Mouse (Mus musculus): ENCODE measurements around the gene Extl1. TPM values are rescaled to one million over a fixed set of nuclear protein-coding genes. Genes with fewer than 3 reads are reported as not detected.

The Extl1 gene
- polyA plus RNA-seq, 1 experiment from 2014 or later: 3.3 TPM

DNA sequence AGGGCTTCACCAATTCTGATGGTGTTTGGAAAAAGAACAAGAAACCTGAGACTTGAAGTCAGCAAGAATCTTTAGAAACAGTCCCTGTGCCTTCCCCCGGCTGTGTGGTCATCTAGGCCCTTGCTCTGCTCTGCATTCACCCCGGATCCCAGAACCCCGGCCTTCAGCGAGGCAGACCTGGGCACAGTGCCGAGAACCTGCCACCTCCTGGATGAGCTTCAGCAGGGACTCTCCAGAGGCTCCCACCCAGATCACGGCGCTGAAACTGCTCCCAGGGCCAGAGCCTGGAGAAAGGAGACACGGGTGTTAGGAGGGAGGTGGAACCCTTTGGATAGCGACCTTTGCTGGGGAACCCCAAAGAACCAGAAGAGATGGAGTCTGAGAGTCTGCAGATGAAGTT, 21.5 kb downstream of the Extl1 start:
- Histone ChIP-seq H3K27me3 (replicated peaks) (peaks cover 31% of the 10 kb centered on the region), H3K36me3 (no peaks in the 10 kb centered on the region), H3K9ac (peak overlapping the region; percentile 50; the same call in 1 of the 2 replicates), H3K27ac (replicated peaks) (peak overlapping the region; percentile 9; the same call in 1 of the 2 replicates), H3K4me3 (no peak overlapping the region), H3K4me2 (peak overlapping the region; percentile 42), H3K9me3 (no peaks in the 10 kb centered on the region), H3K4me1 (peaks cover 29% of the 10 kb centered on the region)
- WGBS: 46% methylated on average over 9 of the region's 9 CpGs
- no peak for ATAC-seq (ENCODE audit: extremely low read depth, insufficient number of reproducible peaks, low FRiP score, low TSS enrichment)

DNA sequence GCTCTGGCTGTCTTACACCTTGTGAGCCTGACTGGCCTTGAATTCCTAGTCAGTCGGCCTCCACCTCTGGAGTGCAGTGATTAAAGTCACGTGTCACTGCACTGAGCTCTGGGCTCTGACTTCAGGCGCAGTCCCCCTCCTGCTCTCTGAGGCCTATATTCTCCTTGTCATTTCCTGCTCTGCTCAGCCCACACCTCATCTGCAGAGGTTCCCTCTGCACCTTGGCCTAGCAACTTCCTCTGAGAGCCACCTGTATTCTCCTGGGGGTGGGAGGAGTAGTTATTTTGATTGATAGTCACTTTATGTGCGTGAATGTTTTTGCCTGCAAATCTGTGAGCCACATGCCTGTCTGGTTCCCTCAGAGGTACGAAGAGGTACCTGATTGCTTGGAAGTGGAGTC, 22.4 kb downstream of the Extl1 start:
- Histone ChIP-seq H3K9ac (no peak overlapping the region), H3K4me1 (peaks cover 37% of the 10 kb centered on the region), H3K4me2 (no peak overlapping the region), H3K27me3 (replicated peaks) (peaks cover 28% of the 10 kb centered on the region), H3K4me3 (no peak overlapping the region), H3K9me3 (no peaks in the 10 kb centered on the region), H3K36me3 (no peaks in the 10 kb centered on the region), H3K27ac (replicated peaks) (peak overlapping the region; percentile 43; the same call in 1 of the 2 replicates)
- 36% methylated on average over 5 of the region's 5 CpGs for WGBS
- no peak for ATAC-seq (ENCODE audit: extremely low read depth, insufficient number of reproducible peaks, low FRiP score, low TSS enrichment)

DNA sequence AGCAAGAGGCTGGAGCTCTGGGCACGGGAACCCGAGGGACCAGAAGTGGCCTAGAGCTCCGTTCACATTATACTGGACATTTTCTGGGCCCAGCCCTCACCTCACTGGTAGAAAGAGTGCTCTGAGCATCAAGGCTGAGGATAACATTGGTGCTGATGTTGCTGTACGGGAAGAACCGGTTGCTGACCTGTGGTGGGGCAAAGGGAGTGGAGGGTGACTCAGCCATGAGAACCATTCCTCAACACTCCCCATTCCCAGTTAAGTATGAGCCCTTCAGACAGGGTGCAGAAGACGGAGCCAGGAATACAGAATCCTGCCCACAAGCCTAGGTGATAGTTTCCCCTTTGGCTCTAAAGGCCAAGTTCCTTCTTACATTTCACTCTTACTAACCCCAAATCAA, 24.0 kb downstream of the Extl1 start:
- H3K27me3 ChIP-seq (replicated peaks): peaks cover 18% of the 10 kb centered on the region

DNA sequence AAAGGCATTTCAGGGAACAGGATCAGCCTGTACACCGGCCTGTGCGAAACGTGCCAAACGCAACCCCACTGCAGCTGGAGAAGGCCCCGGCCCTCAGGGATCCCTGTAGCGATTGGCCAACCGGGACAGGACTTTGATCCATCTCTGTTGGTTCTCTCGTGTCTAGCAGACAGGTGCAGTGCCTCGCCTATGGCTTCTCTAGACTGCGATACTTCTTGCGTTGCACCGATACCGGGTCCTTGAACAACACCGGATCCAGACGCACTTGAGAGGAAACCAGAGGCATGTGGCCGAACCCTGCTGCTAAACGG, 26.2 kb downstream of the Extl1 start:
- ATAC-seq (ENCODE audit: extremely low read depth, insufficient number of reproducible peaks, low FRiP score, low TSS enrichment): no peak
- no peak overlapping the region; the same call in 1 of the 2 replicates for H3K9ac ChIP-seq
- peaks cover 63% of the 10 kb centered on the region for H3K4me1 ChIP-seq
- H3K36me3 ChIP-seq: no peaks in the 10 kb centered on the region
- H3K4me2 ChIP-seq: peak overlapping the region; percentile 51
- 45% methylated on average over 17 of the region's 17 CpGs for WGBS
- H3K4me3 ChIP-seq: no peak overlapping the region
- H3K27me3 ChIP-seq (replicated peaks): peaks cover 15% of the 10 kb centered on the region
- no peak overlapping the region for H3K27ac ChIP-seq (replicated peaks)
- H3K9me3 ChIP-seq: no peaks in the 10 kb centered on the region

More for the DNA sequence above, 24.0 kb downstream of the Extl1 start:
- Histone ChIP-seq H3K9ac (no peak overlapping the region), H3K4me2 (no peak overlapping the region), H3K4me1 (peaks cover 53% of the 10 kb centered on the region), H3K36me3 (no peaks in the 10 kb centered on the region), H3K9me3 (no peaks in the 10 kb centered on the region), H3K4me3 (no peak overlapping the region), H3K27ac (replicated peaks) (no peak overlapping the region)
- ATAC-seq (ENCODE audit: extremely low read depth, insufficient number of reproducible peaks, low FRiP score, low TSS enrichment): no peak
- WGBS: 76% methylated on average over 6 of the region's 6 CpGs

DNA sequence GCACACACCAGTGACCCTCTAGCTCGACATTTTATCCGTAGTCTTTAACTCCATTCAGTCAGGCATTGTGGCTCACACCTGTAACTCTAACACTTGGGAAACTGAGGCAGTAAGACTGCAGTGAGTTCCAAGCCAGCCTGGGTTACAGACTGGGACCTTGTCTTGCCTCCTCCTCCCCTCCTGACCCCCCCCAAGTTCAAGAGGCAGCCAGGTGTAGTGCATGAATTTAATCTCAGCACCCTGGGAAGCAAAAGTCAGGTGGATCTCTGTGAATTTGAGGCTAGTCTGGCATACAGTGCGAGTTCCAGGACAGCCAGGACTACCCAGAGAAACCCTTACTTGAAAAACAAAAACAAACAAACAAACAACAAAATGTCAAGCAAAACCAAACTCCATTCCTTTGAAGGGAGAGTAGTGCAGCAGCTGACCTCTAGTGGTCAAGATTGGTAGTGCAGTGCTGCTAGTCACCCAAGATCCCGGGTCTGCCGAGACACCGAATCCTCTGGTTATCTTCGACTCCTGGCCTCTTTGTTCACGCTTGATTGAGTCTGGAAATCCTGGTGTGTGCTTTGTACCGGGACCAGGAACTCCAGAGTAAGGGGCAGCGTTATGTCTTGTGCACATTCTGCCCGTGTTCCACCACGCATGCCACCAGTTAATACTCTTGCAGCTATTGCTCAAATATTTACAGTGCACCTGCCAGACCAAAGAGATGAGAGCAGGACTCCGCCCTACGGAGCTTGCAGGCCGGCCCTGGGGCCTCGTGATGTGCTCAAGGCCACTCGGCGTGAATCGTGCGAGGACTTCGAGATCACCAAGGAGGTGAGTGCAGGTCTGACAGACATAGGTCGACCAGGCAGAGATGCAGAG, 26.8 kb downstream of the Extl1 start:
- H3K4me1 ChIP-seq: peaks cover 64% of the 10 kb centered on the region
- peak overlapping the region; percentile 51 for H3K4me2 ChIP-seq
- peak overlapping the region; percentile 58; the same call in 1 of the 2 replicates for H3K9ac ChIP-seq
- H3K9me3 ChIP-seq: no peaks in the 10 kb centered on the region
- H3K27me3 ChIP-seq (replicated peaks): peaks cover 15% of the 10 kb centered on the region
- ATAC-seq (ENCODE audit: extremely low read depth, insufficient number of reproducible peaks, low FRiP score, low TSS enrichment): no peak
- H3K27ac ChIP-seq (replicated peaks): peak overlapping the region; percentile 79
- WGBS: 20% methylated on average over 22 of the region's 22 CpGs
- H3K36me3 ChIP-seq: no peaks in the 10 kb centered on the region
- 0 out of 2 replicates have a peak overlapping the region, but pooled peaks have one; percentile 17 for H3K4me3 ChIP-seq

DNA sequence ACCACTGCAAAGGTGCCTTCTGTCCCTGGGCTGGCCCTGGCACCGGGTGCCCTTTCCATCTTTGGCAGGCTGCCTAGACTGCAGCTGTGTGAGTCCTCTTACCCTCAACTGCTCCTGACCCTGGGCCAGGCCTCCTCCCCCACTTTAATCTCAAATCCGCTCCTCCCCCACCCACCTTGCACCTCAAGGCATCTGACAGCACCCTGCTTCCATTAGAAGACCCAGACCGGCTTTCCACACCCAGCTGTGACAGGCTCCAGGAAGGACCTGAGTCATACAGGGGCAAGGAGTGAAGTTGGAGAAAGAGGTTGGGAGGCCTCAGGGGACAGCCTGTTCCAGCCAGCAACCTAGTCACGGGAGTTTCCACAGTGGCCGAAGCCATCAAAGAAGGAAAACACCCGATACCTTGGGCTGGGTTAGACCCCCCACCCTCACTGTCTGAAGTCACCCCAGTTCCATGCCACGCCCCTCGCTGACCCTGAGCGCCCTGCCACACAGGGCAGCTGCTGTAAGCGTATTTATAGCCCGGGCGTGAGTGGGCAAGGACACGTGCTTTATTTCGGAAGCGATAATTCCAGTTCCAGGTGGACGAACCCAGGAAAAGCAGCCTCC, 27.7 kb downstream of the Extl1 start:
- 21% methylated on average over 16 of the region's 16 CpGs for WGBS
- peaks cover 65% of the 10 kb centered on the region for H3K4me1 ChIP-seq
- peak overlapping the region; percentile 79 for H3K27ac ChIP-seq (replicated peaks)
- peak overlapping the region; percentile 58; the same call in 1 of the 2 replicates for H3K9ac ChIP-seq
- H3K9me3 ChIP-seq: no peaks in the 10 kb centered on the region
- H3K36me3 ChIP-seq: no peaks in the 10 kb centered on the region
- H3K4me2 ChIP-seq: peak overlapping the region; percentile 39
- ATAC-seq (ENCODE audit: extremely low read depth, insufficient number of reproducible peaks, low FRiP score, low TSS enrichment): peak; percentile 40; the same call in 1 of the 2 replicates
- no peak overlapping the region for H3K4me3 ChIP-seq
- peaks cover 15% of the 10 kb centered on the region for H3K27me3 ChIP-seq (replicated peaks)

DNA sequence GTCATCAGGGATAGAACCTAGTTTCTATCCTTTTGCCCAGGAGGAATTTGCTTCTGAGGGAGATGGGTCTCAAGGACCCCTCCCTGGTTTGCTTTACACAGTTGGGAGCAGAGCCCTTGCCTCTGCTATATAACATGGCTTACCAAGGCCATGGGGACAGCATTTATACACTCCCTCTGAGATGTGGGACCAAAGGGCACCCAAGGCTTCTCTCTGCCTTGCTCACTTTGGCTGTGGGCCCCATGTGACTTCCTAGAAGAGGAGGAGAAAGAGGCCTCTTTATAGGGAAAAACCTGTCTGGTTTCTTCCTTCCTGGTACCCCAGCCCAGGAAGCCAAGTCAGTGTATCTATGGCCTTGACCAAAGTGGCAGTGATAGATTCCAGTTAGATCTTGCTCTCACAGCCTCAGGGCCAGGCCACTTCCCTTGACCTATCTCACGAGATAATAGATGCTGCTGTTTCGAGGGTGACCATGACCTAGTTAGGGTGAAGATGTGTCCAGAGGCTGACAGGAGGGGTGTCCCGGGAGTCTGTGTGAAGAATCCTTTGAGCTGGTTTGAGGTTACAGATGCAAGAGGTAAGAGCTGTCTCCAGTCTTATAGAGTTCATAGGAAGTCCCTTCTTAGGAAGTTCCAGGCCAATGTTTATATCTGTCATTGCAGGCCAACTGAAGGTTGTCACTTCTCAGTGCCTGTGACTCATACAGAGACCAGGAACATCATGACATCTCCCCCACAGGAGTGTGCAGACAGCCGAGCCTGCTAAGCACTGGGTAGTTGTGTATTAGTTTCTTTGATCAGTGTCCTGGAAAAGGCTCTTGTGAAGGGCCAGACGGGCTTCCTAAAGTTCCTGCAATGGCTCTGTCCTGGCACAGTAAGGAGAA, 29.9 kb downstream of the Extl1 start:
- 46% methylated on average over 5 of the region's 5 CpGs for WGBS
- H3K9ac ChIP-seq: no peak overlapping the region
- ATAC-seq (ENCODE audit: extremely low read depth, insufficient number of reproducible peaks, low FRiP score, low TSS enrichment): no peak
- H3K4me2 ChIP-seq: no peak overlapping the region
- no peaks in the 10 kb centered on the region for H3K36me3 ChIP-seq
- no peaks in the 10 kb centered on the region for H3K9me3 ChIP-seq
- peaks cover 63% of the 10 kb centered on the region for H3K4me1 ChIP-seq
- H3K4me3 ChIP-seq: no peak overlapping the region
- H3K27me3 ChIP-seq (replicated peaks): peaks cover 15% of the 10 kb centered on the region
- no peak overlapping the region for H3K27ac ChIP-seq (replicated peaks)

DNA sequence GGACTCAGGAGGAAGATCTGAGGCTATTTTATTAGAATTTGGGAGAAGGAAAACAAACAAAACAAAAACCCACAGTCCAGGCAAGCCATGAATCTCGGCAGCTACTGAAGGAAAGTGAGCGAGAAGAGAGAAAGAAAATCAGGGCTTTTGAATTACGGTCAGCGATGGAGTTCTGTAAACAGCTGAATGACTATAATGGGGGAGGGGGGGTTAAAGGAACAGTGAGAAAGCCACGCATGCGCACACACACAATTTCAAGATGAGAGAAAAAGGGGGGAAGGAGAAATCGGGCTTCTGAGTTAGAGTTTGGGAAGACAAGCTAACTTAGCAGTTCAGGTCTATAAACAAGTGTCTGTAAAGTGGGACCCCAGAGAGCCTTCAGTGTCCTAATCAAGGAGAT, 30.7 kb downstream of the Extl1 start:
- H3K4me1 ChIP-seq: peaks cover 71% of the 10 kb centered on the region
- 77% methylated on average over 7 of the region's 7 CpGs for WGBS

DNA sequence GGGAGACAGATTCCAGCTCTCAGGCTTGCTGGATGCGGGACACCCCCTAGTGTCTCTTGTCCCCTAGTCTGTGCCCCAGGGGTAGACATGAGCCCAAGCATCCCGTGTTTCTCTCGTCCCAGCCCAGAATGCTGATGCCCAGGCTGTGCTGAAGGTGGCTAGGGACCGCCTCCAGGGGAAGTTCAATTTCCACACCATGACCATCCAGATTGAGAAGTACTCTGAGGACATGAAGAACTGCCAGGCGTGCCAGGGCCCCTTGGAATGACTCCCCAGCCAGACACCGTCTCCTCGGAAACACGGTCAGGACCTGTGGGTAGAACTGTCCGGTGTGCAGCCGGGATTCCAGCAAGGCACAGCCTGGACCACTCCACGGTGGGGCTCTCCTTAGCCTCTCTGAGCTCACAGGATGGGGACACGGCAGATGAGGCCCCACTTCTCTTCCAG, 31.4 kb downstream of the Extl1 start:
- H3K27ac ChIP-seq (replicated peaks): no peak overlapping the region
- peaks cover 67% of the 10 kb centered on the region for H3K4me1 ChIP-seq
- WGBS: 66% methylated on average over 12 of the region's 12 CpGs
- H3K9ac ChIP-seq: peak overlapping the region; percentile 52; the same call in 1 of the 2 replicates
- no peak for ATAC-seq (ENCODE audit: extremely low read depth, insufficient number of reproducible peaks, low FRiP score, low TSS enrichment)
- H3K27me3 ChIP-seq (replicated peaks): peaks cover 4% of the 10 kb centered on the region
- no peaks in the 10 kb centered on the region for H3K9me3 ChIP-seq
- no peak overlapping the region for H3K4me3 ChIP-seq
- no peaks in the 10 kb centered on the region for H3K36me3 ChIP-seq
- H3K4me2 ChIP-seq: no peak overlapping the region

More for the DNA sequence above, 30.7 kb downstream of the Extl1 start:
- Histone ChIP-seq H3K27me3 (replicated peaks) (peaks cover 9% of the 10 kb centered on the region), H3K4me2 (no peak overlapping the region), H3K36me3 (no peaks in the 10 kb centered on the region), H3K4me3 (no peak overlapping the region), H3K9me3 (no peaks in the 10 kb centered on the region), H3K27ac (replicated peaks) (no peak overlapping the region), H3K9ac (no peak overlapping the region)
- no peak for ATAC-seq (ENCODE audit: extremely low read depth, insufficient number of reproducible peaks, low FRiP score, low TSS enrichment)

DNA sequence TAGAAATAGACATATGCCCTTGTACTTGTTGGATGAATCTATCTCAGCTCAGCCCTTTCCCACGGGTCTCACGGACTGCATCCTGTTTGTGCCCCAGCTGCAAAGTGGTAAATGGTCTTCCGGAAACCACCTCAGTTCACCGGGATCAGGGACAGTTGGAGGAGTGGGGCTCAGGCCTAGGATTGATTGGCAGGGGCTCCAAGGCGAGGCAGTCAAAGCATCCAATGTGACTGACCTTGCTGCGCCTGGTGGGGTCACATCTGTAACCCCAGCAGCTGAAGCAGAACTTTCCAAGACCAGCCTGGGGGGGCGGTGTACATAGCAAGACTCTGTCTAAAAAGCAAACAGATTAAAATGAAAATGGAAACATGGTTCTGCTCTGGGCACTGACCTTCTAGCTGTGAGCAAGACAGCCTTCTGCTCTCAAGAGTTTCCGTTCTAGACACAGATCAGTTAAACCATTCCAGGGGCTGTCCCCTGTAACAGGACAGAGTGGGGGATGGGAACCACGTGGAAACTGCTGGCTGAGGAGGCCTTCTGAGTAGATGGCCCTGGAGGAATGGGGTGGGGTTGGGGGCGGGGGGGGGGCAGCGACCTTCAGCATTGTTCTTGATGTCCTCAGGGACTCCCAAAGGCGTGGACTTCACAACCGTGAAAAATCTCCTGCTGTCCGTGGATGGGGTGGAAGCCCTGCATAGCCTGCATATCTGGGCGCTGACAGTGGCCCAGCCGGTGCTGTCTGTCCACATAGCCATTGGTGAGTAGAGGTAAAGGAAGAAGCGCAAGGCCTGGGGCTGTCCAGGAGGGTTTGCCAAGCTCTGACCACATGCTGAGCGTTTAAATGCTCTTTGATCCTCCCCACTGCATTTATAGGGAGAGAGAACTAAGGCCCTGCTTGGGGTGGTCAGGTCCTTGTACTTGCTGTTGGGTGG, 32.1 kb downstream of the Extl1 start:
- no peak overlapping the region for H3K4me3 ChIP-seq
- WGBS: 39% methylated on average over 18 of the region's 18 CpGs
- ATAC-seq (ENCODE audit: extremely low read depth, insufficient number of reproducible peaks, low FRiP score, low TSS enrichment): no peak
- no peak overlapping the region for H3K4me2 ChIP-seq
- H3K36me3 ChIP-seq: no peaks in the 10 kb centered on the region
- peak overlapping the region; percentile 58 for H3K27ac ChIP-seq (replicated peaks)
- H3K4me1 ChIP-seq: peaks cover 61% of the 10 kb centered on the region
- H3K9ac ChIP-seq: peak overlapping the region; percentile 52
- no peaks in the 10 kb centered on the region for H3K9me3 ChIP-seq
- peaks cover 7% of the 10 kb centered on the region for H3K27me3 ChIP-seq (replicated peaks)

All from heart, embryonic 13.5 days (tissue).